Mouse (Mus musculus) midbrain, embryonic 10.5 days (tissue): ENCODE data around the gene Ywhag. TPM values are rescaled to one million over a fixed set of nuclear protein-coding genes. Genes with fewer than 3 reads are reported as not detected.
A peak's percentile ranks its signal among the peaks of the same experiment; 100 is the strongest.

Source experiments
- DNase-seq: peaks from one replicate; pipeline ENCODE4 v3.0.0-alpha.2; 2017; ENCODE audit warnings: low spot score
- H3K27ac ChIP-seq: fragments of 300-500 bp; sonication (generic); replicated peaks from 2 replicates; pipeline ENCODE4 v1.5.1; 2016; ENCODE audit warnings: mild to moderate bottlenecking
- H3K27me3 ChIP-seq: fragments of 300-500 bp; sonication (generic); 2 replicates; pipeline ENCODE4 v1.6.1; 2016; ENCODE audit warnings: low read depth, mild to moderate bottlenecking; ENCODE audit not compliant: poor library complexity, severe bottlenecking
- H3K36me3 ChIP-seq: fragments of 300-500 bp; sonication (generic); 2 replicates; pipeline ENCODE4 v1.6.1; 2016; ENCODE audit warnings: mild to moderate bottlenecking, moderate library complexity
- H3K4me1 ChIP-seq: fragments of 300-500 bp; sonication (generic); 2 replicates; pipeline ENCODE4 v1.6.1; 2016
- H3K4me3 ChIP-seq: fragments of 300-500 bp; sonication (generic); 2 replicates; pipeline ENCODE4 v1.5.1; 2016; ENCODE audit warnings: mild to moderate bottlenecking, moderate library complexity
- H3K9me3 ChIP-seq: fragments of 300-500 bp; sonication (generic); replicated peaks from 2 replicates; pipeline ENCODE4 v1.6.1; 2016; ENCODE audit warnings: mild to moderate bottlenecking
- WGBS: fragments of 180-500 bp; shearing (Covaris S2); methylation state at CpG from one replicate; pipeline ENCODE4 v1.1.7; 2016; 5-methylcytosine and 5-hydroxymethylcytosine counted together
- polyA plus RNA-seq: library from polyadenylated mRNA; unstranded; fragments of >200 nt; fragmentation: Nextera tagmentation; extraction: Ambion mirVana; gene quantifications from 2 replicates; pipeline ENCODE4 v1.2.1, GENCODE M21; 2016

The Ywhag gene
- polyA plus RNA-seq, 1 experiment from 2014 or later: 270 TPM

DNA sequence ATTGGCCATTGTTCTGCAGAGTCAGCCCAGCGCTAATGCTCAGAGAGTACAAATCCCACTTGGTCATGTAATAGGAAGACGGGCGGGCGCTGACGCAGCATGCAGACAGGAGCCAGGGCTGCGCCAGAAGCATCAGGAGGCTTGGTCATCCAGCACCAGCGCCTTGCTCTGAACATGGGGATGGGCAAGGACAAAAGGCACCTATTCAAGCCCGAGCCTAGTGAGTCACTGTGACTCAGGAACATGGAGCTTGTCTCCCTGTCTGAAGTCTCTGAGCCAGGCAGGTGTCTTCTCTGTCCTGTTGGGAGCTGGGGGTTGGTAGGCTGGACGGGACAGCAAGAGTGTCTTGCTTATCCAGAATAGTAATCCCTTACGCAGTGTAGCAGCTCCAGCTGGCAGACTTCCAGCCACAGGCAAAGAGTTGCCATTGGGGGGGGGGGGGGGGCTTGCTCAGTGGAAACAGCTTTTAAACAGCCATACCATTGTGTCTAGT is 11.5 kb upstream of the Ywhag start:
- Histone ChIP-seq H3K4me3 (no peak overlapping the region), H3K36me3 (no peaks in the 10 kb centered on the region), H3K27ac (0 out of 2 replicates have a peak overlapping the region, but pooled peaks have one; percentile 23), H3K27me3 (no peaks in the 10 kb centered on the region), H3K4me1 (peaks cover 11% of the 10 kb centered on the region), H3K9me3 (no peaks in the 10 kb centered on the region)
- WGBS: 73% methylated on average over 10 of the region's 10 CpGs
- no peak for DNase-seq

- Histone ChIP-seq H3K4me1 (peaks cover 16% of the 10 kb centered on the region), H3K9me3 (no peaks in the 10 kb centered on the region), H3K27ac (no peak overlapping the region), H3K4me3 (no peak overlapping the region), H3K36me3 (no peaks in the 10 kb centered on the region), H3K27me3 (no peaks in the 10 kb centered on the region)
- WGBS: 83% methylated on average over 6 of the region's 6 CpGs
- no peak for DNase-seq
Measured at GRCm38 (mm10) chr5:135942710-135943109, 8.3 kb upstream of the Ywhag start.

GRCm38 (mm10) chr5:135940587-135940986 is 6.2 kb upstream of the Ywhag start:
- no peaks in the 10 kb centered on the region for H3K9me3 ChIP-seq
- no peak overlapping the region for H3K4me3 ChIP-seq
- peaks cover 5% of the 10 kb centered on the region; the same call in 1 of the 2 replicates for H3K4me1 ChIP-seq
- WGBS: 60% methylated on average over 5 of the region's 5 CpGs
- H3K36me3 ChIP-seq: no peaks in the 10 kb centered on the region
- H3K27ac ChIP-seq: no peak overlapping the region
- no peak for DNase-seq
- no peaks in the 10 kb centered on the region for H3K27me3 ChIP-seq

GRCm38 (mm10) chr5:135935641-135936190 is 1.3 kb upstream of the Ywhag start:
- peak overlapping the region; percentile 97 for H3K27ac ChIP-seq
- 86% methylated on average over 6 of the region's 6 CpGs for WGBS
- DNase-seq: no peak
- H3K36me3 ChIP-seq: peaks cover 19% of the 10 kb centered on the region
- H3K27me3 ChIP-seq: no peaks in the 10 kb centered on the region
- no peaks in the 10 kb centered on the region for H3K9me3 ChIP-seq
- H3K4me1 ChIP-seq: peaks cover 29% of the 10 kb centered on the region
- no peak overlapping the region for H3K4me3 ChIP-seq

GRCm38 (mm10) chr5:135935176-135935523 is 734 bp upstream of the Ywhag start:
- 50% methylated on average over 7 of the region's 7 CpGs for WGBS
- H3K36me3 ChIP-seq: peaks cover 24% of the 10 kb centered on the region
- H3K4me3 ChIP-seq: peak overlapping the region; percentile 95
- H3K27me3 ChIP-seq: no peaks in the 10 kb centered on the region
- no peaks in the 10 kb centered on the region for H3K9me3 ChIP-seq
- H3K4me1 ChIP-seq: peaks cover 26% of the 10 kb centered on the region
- no peak for DNase-seq
- H3K27ac ChIP-seq: peak overlapping the region; percentile 97

DNA sequence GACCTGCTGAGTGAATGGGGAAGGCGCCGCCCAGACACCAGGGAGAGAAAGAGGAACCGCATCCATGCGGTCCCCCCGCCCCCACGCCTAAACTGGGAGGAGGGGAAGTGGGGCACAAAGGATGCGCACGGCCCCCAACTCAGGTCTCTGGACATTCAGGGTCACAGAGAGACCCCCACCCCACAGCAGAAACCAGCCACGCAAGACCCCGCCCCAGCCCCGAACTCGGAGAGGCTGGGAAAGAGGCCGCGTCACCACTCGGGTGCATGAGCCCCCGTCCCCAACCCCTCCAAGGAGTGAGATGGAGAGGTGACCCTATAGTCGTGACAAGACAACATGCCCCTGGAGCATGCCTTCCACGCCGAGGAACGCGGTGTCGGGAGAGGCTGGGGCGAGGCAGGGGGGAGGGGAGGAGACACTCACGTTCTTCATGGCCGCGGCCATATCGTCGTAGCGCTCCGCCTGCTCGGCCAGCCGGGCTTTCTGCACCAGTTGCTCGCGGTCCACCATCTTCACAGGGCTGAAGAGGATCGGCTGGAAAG is 445 bp downstream of the Ywhag start:
- WGBS: 0% methylated on average over 34 of the region's 35 CpGs
- DNase-seq: no peak
- Histone ChIP-seq H3K9me3 (no peaks in the 10 kb centered on the region), H3K27ac (peak overlapping the region; percentile 97), H3K36me3 (peaks cover 36% of the 10 kb centered on the region), H3K4me1 (peaks cover 26% of the 10 kb centered on the region), H3K4me3 (peak overlapping the region; percentile 95), H3K27me3 (no peaks in the 10 kb centered on the region)

DNA sequence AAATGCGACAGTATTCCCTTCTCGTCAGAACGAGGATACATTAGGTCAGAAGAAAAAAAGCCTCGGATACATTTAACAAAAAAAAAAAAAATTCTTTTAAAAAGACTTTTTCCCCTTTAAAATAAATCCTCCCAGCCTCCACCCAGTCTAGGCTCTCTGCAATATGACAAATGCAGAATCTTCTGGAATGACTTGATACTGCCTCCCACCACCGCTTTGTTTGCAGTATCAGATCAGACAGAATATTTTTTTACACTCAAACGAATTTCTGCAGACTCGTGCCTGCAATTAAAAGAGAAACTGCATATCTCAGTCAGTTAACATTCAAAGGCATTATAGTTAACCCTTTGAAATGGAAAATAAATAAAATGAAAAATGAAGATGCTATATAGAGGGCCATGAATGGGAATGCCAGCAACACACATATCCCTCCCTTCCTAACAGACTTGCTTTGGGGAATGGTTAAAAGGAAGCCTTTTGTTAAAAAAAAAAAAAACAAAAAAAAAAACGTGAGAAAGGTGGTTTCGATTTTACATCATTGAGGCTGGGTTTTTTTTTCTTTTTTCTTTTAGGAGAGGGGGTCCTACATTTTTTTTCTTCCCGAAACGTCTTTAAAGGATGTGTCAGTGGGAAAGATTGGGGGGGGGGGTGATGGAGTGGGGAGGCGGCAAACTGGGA is 1.1 kb downstream of the Ywhag start:
- peak overlapping the region; percentile 97 for H3K27ac ChIP-seq
- H3K9me3 ChIP-seq: no peaks in the 10 kb centered on the region
- H3K27me3 ChIP-seq: no peaks in the 10 kb centered on the region
- WGBS: 22% methylated on average over 12 of the region's 12 CpGs
- peak overlapping the region; percentile 95 for H3K4me3 ChIP-seq
- H3K4me1 ChIP-seq: peaks cover 26% of the 10 kb centered on the region
- H3K36me3 ChIP-seq: peaks cover 42% of the 10 kb centered on the region
- no peak for DNase-seq

- WGBS: 87% methylated on average over 2 of the region's 2 CpGs
- Histone ChIP-seq H3K36me3 (peaks cover 52% of the 10 kb centered on the region), H3K4me3 (peak overlapping the region; percentile 95)
Measured at GRCm38 (mm10) chr5:135932359-135932758, 2.1 kb downstream of the Ywhag start.

DNA sequence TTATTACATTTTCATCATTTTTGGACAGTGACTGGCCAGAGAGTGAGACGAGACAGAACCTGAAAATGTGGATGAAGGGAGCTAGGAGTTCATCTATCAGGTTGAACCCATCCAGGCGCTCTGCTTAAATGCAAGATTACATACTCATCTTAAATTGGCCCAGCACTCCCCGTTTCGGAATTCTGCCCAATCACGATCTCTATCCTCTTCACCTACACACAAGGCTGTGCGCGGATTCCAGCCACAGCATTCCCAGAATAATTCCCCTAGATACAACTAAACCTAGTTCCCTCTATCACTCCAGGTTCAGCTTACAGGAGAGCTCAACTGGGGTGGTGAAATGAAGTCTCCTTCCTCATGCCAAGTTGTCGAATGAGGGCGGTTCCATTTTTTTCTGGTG is 2.9 kb downstream of the Ywhag start:
- 96% methylated on average over 9 of the region's 9 CpGs for WGBS
- Histone ChIP-seq H3K27me3 (no peaks in the 10 kb centered on the region), H3K4me1 (peaks cover 26% of the 10 kb centered on the region), H3K27ac (no peak overlapping the region), H3K36me3 (peaks cover 60% of the 10 kb centered on the region), H3K4me3 (peak overlapping the region; percentile 95; the same call in 1 of the 2 replicates), H3K9me3 (no peaks in the 10 kb centered on the region)
- DNase-seq: no peak

More at GRCm38 (mm10) chr5:135932359-135932758, 2.1 kb downstream of the Ywhag start:
- Histone ChIP-seq H3K9me3 (no peaks in the 10 kb centered on the region), H3K27ac (no peak overlapping the region), H3K27me3 (no peaks in the 10 kb centered on the region), H3K4me1 (peaks cover 26% of the 10 kb centered on the region)
- DNase-seq: no peak

DNA sequence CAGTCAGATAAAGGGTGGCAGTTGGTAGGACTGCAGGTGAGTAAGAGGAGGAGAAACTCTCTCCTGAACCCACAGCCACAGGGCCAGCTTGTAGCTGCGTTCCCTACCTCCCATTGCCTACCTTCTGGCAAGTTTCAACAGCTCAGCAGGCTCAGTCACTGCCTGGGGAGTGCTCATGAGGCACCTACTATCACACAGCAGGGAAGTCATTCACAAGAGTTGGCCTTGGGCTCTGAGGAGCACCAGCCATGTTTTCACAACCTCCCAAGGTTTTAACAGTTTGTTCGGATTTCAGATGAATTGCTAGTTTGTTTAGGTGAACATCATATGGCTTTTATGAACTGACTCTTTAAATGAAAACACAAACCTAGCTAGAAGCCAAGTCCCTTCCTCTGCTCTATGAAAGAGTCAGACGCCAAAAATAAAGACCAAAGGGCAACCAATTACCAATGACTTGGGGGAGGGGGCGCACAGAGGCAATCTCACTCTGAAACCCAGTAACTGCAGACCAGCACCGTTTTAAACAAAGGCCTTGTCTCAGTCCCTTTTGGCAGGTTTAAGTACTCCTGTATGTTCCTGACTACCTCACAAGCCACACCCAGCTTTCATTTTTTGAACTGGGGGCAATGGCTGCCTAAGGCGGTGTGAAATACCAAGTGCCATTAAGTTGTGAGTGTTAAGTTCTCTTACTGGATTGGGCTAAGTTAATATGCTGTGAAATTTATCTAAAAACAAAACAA is 4.6 kb downstream of the Ywhag start:
- 84% methylated on average over 6 of the region's 6 CpGs for WGBS
- peaks cover 20% of the 10 kb centered on the region for H3K4me1 ChIP-seq
- no peak overlapping the region for H3K27ac ChIP-seq
- no peak for DNase-seq
- peaks cover 77% of the 10 kb centered on the region for H3K36me3 ChIP-seq
- H3K4me3 ChIP-seq: no peak overlapping the region
- no peaks in the 10 kb centered on the region for H3K9me3 ChIP-seq
- no peaks in the 10 kb centered on the region for H3K27me3 ChIP-seq

- Histone ChIP-seq H3K4me3 (no peak overlapping the region), H3K9me3 (no peaks in the 10 kb centered on the region), H3K27me3 (no peaks in the 10 kb centered on the region), H3K27ac (no peak overlapping the region), H3K4me1 (no peaks in the 10 kb centered on the region; the same call in 1 of the 2 replicates), H3K36me3 (peaks cover 100% of the 10 kb centered on the region)
- no peak for DNase-seq
- 95% methylated on average over 7 of the region's 7 CpGs for WGBS
Measured at GRCm38 (mm10) chr5:135923901-135924300, 10.5 kb downstream of the Ywhag start.

DNA sequence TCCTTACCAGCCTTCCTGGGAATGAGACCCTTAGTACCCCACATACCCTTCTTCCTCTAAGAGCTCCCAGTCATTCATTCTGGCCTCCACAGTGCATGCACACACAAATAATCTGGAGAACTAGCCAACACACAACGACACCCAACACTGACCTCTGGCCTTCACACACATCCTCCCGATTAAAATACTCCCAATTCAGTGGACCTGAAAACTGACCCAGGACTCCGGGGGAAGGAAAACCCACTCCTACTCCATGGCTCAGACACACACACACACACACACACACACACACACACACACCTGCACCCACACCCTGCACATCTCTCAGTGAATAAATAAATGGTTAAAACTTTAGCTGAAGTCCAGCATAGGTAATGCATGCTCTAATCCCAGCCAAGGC is 14.5 kb downstream of the Ywhag start:
- Histone ChIP-seq H3K36me3 (peaks cover 99% of the 10 kb centered on the region), H3K4me3 (no peak overlapping the region), H3K27ac (no peak overlapping the region), H3K4me1 (no peaks in the 10 kb centered on the region), H3K27me3 (no peaks in the 10 kb centered on the region), H3K9me3 (no peaks in the 10 kb centered on the region)
- 82% methylated on average over 3 of the region's 3 CpGs for WGBS
- DNase-seq: no peak
